Mouse (Mus musculus) spleen, postnatal 14 days (tissue): ENCODE results near the gene Fdx1l.

Source experiments
- DNase-seq, 2 experiments: peaks; one replicate each; pipeline ENCODE4 v3.0.0; 2021 to 2022; ENCODE audit warnings: low spot score in 2 of 2

The Fdx1l gene

GRCm38 (mm10) chr9:21028560-21029110 lies 44.8 kb downstream of the Fdx1l start:
- no peak for DNase-seq

- no peak for DNase-seq
Observed at GRCm38 (mm10) chr9:21027774-21028290, 45.6 kb downstream of the Fdx1l start.

GRCm38 (mm10) chr9:21026849-21027248 lies 46.6 kb downstream of the Fdx1l start:
- no peak for DNase-seq

GRCm38 (mm10) chr9:21025258-21025810 lies 48.1 kb downstream of the Fdx1l start:
- DNase-seq: no peak

- no peak for DNase-seq
Observed at GRCm38 (mm10) chr9:21022726-21023125, 50.7 kb downstream of the Fdx1l start.

GRCm38 (mm10) chr9:21022288-21022687 lies 51.1 kb downstream of the Fdx1l start:
- DNase-seq: no peak

- DNase-seq: no peak
Observed at GRCm38 (mm10) chr9:21021363-21021762, 52.1 kb downstream of the Fdx1l start.

- DNase-seq: no peak
Observed at GRCm38 (mm10) chr9:21018600-21018999, 54.8 kb downstream of the Fdx1l start.
